Mouse (Mus musculus): ENCODE measurements around the gene Il34. TPM values are rescaled to one million over a fixed set of nuclear protein-coding genes. Genes with fewer than 3 reads are reported as not detected.

Il34 gene
- total RNA-seq, 2 experiments from 2014 or later, result 103 TPM

DNA sequence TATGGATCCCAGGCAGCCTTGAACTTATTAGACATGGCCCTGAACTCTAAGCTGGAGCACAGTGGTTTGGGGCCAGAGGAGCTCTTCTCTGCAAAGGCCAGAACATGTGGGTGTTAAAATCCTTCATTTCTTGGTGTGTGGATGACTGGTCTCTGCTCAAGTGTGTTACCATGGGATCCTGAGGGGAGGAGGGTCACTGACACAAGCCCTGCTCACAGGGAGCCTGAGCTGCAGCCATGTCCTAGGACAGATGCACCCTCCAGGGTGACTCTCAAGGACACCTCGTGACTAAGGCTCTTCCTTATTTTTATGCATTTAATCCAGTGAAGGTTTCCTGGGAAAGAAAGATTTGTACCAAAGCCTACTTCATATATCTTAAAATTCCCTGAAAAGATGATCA lies 107.6 kb downstream of the Il34 start:
- H3K27ac ChIP-seq, result no peak overlapping the region; the same call in 1 of the 2 replicates
- intact Hi-C loops (cut with DNase I), result no loop called here
- DNase-seq (ENCODE audit: extremely low spot score in 1 of 2, low spot score in 2 of 2), result no peak
- H3K4me3 ChIP-seq, result no peak overlapping the region
- TF ChIP-seq CTCF (IDR thresholded peaks at IDR 0.05), result no peak

DNA sequence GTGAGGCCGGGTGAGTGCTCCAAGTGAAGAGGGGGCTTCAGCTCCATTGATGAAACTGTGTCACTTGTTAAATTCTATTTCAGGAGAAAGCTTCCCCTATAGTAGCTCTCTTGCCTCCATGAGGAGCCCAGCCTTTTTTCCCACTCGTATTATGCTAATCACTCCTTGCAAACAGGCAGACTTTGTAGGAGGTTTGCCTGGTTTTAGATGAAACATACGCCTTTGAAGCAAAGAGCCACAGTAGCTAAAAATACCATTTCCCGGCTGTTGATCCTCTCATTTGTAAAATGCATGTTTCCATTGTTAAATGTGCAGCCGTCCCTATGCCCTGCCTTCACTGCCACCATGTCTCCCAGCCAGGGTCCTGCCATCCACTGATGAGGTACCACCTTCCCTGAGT lies 108.2 kb downstream of the Il34 start:
- TF ChIP-seq CTCF (IDR thresholded peaks at IDR 0.05), result no peak
- intact Hi-C loops (cut with DNase I), result no loop called here
- DNase-seq (ENCODE audit: extremely low spot score in 1 of 2, low spot score in 2 of 2), result no peak

DNA sequence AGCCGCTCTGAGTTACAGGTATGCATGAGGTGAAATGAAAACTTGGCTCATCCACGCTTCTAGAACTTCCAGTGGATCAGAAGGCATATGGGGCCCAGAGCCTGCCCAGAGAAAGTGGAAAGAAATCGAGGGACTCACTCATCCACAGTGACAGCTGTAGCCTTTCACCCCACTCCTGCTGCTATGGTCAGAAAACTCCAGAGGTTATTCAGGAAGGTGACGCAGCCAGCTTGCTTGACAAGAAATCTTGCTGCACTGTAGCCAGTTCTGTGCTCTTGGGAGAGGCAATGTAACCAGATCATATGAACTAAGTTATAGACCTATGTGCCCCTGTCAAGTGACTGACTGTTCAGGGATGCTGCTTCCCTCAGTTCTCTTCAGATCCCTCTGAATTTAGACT lies 109.7 kb downstream of the Il34 start:
- no peak for DNase-seq (ENCODE audit: extremely low spot score in 1 of 2, low spot score in 2 of 2)
- Histone ChIP-seq H3K4me3 (no peak overlapping the region), H3K27ac (no peak overlapping the region)
- TF ChIP-seq CTCF (IDR thresholded peaks at IDR 0.05), result no peak
- intact Hi-C loops (cut with DNase I), result no loop called here

More for the DNA sequence above, 108.2 kb downstream of the Il34 start:
- Histone ChIP-seq H3K4me3 (no peak overlapping the region), H3K27ac (no peak overlapping the region)

DNA sequence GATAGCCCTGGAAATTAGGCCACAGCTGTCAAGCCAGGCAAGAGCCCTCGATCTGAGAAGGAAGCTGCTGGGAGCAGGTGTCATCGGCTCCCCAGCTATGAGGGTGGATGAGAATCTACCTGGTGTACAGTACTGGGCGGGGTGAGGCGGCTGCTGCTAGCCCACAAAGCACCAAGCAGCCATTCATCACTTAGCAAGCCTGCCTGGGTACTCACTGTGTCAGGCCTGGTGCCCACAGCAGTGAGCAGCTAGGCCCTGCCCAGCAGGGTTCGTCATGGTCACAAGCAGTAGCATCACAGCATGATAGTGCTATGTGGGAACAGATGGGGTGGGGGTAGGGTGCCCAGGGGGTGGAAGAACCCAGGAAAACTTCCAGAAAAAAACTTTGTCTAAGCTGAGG lies 110.3 kb downstream of the Il34 start:
- H3K27ac ChIP-seq, result peak overlapping the region; percentile 48; the same call in 1 of the 2 replicates
- DNase-seq (ENCODE audit: extremely low spot score in 1 of 2, low spot score in 2 of 2), result no peak
- intact Hi-C loops (cut with DNase I), result no loop called here
- no peak overlapping the region for H3K4me3 ChIP-seq
- no peak for TF ChIP-seq CTCF (IDR thresholded peaks at IDR 0.05)

DNA sequence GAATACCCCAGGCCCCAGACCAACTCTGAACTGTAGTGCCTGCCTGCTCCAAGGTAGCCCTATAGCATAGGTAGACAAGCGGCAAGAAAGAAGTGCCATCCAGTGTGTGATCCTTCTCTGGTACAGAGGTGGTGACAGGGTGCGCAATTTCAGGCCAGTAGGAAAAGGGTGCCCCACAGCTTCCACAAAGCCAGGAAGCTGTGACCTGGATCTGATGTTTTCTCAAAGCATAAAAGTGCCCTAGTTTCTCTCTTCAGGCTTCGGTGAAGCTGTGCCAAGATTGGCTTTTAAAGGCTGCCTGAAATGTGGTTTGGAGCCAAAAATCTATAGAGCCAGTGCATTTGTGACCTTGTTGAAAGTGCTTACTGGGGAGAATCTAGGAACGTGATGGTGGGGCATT lies 110.9 kb downstream of the Il34 start:
- intact Hi-C loops (cut with DNase I), result no loop called here
- H3K4me3 ChIP-seq, result no peak overlapping the region
- DNase-seq (ENCODE audit: extremely low spot score in 1 of 2, low spot score in 2 of 2), result no peak

DNA sequence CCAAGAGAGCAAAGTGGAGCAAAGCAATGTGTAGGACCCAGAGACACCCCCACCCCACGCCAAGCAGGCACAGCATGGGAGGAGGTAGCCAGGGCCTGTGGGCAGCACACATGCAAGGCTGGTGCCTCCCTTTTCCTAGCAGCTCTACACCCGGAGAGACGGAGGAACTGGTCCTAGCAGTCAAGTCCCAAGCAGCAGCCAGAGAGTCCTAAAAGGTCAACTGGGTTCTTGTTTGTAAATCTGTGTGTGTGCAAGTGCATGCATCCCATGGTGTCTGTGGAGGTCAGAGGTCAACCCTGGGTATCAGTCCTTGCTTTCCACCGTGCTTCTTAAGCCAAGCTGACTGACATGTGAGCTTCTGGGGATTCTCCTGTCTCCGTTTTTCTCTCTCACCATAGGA lies 111.5 kb downstream of the Il34 start:
- TF ChIP-seq CTCF (IDR thresholded peaks at IDR 0.05), result no peak
- DNase-seq (ENCODE audit: extremely low spot score in 1 of 2, low spot score in 2 of 2), result no peak
- intact Hi-C loops (cut with DNase I), result no loop called here
- H3K27ac ChIP-seq, result peak overlapping the region; percentile 48
- no peak overlapping the region for H3K4me3 ChIP-seq

More for the DNA sequence above, 110.9 kb downstream of the Il34 start:
- TF ChIP-seq CTCF (IDR thresholded peaks at IDR 0.05), result no peak
- H3K27ac ChIP-seq, result peak overlapping the region; percentile 48

Other genes starting within 250 kb of the Il34 start
- gene Vac14, start 187.3 kb downstream of the Il34 start, total RNA-seq (2021), result 10 to 100 TPM; 25.4 to 26.1 TPM
- 100 to 1,000 TPM; 207 to 234 TPM for gene Mtss1l, start 84.4 kb downstream of the Il34 start, total RNA-seq (2021)
- gene Cog4, start 40.7 kb upstream of the Il34 start, total RNA-seq (2021), result 10 to 100 TPM; 49.0 to 59.1 TPM
- gene Sf3b3, start 40.9 kb upstream of the Il34 start, total RNA-seq (2021), result 10 to 100 TPM; 61.8 to 66.5 TPM
- 10 to 100 TPM; 20.7 to 21.0 TPM for gene Fuk, start 96.6 kb upstream of the Il34 start, total RNA-seq (2021)
- 10 to 100 TPM; 88.4 to 97.4 TPM for gene St3gal2, start 114.0 kb upstream of the Il34 start, total RNA-seq (2021)
- 10 to 100 TPM; 26.8 to 26.9 TPM for gene Ddx19a, start 191.9 kb upstream of the Il34 start, total RNA-seq (2021)
- gene Ddx19b, start 225.8 kb upstream of the Il34 start, total RNA-seq (2021), result 10 to 100 TPM; 21.3 to 22.5 TPM
- gene Aars, start 227.2 kb upstream of the Il34 start, total RNA-seq (2021), result 100 to 1,000 TPM in 1 of 2 experiments, 10 to 100 TPM in 1; 90.2 to 103 TPM